Mouse (Mus musculus) G1E (cell line): Measurements from ENCODE around the gene Cga. TPM values are rescaled to one million over a fixed set of nuclear protein-coding genes. Genes with fewer than 3 reads are reported as not detected.

Experiments
- ATAC-seq: 2 replicates; pipeline ENCODE4 v1.8.0; 2016; ENCODE audit warnings: mild to moderate bottlenecking; ENCODE audit not compliant: insufficient number of reproducible peaks, poor library complexity, low FRiP score, severe bottlenecking; ENCODE audit errors: extremely low read depth
- DNase-seq: peaks from one replicate; pipeline ENCODE4 v3.0.0; 2012; ENCODE audit warnings: low spot score
- H3K27me3 ChIP-seq: 2 replicates; pipeline ENCODE4 v1.6.1; 2012; ENCODE audit warnings: mild to moderate bottlenecking, low read length, inconsistent platforms; ENCODE audit not compliant: insufficient read depth
- H3K36me3 ChIP-seq: replicated peaks from 2 replicates; pipeline ENCODE3; 2012; ENCODE audit warnings: mild to moderate bottlenecking, inconsistent platforms
- H3K4me1 ChIP-seq: 2 replicates; pipeline ENCODE4 v1.6.1; 2012; ENCODE audit warnings: low read depth, low read length, inconsistent platforms, mixed read lengths; ENCODE audit not compliant: insufficient read depth
- H3K4me3 ChIP-seq: 2 replicates; pipeline ENCODE4 v1.5.1; 2012; ENCODE audit warnings: low read depth, mild to moderate bottlenecking, inconsistent platforms, low read length, moderate library complexity, mixed read lengths
- H3K9me3 ChIP-seq: replicated peaks from 2 replicates; pipeline ENCODE4 v1.6.1; 2012; ENCODE audit warnings: inconsistent platforms
- CTCF ChIP-seq: IDR thresholded peaks from 2 replicates; pipeline ENCODE4 v1.5.1; 2012; ENCODE audit warnings: low read depth, low read length, inconsistent platforms, mixed read lengths
- GATA1 ChIP-seq: IDR thresholded peaks from 2 replicates; pipeline ENCODE4 v1.6.1; 2012; ENCODE audit warnings: borderline replicate concordance, low read length, inconsistent platforms, mixed read lengths
- GATA2 ChIP-seq: IDR thresholded peaks from 2 replicates; pipeline ENCODE4 v1.6.1; 2012; ENCODE audit warnings: low read depth, low read length, inconsistent platforms, borderline replicate concordance
- POLR2AphosphoS5 ChIP-seq: IDR thresholded peaks from 2 replicates; pipeline ENCODE4 v1.6.1; 2012; ENCODE audit warnings: low read depth, low read length, inconsistent platforms; ENCODE audit not compliant: insufficient replicate concordance
- TAL1 ChIP-seq: conservative IDR thresholded peaks from 2 replicates; pipeline ENCODE4 v1.6.1; 2012; ENCODE audit warnings: low read depth, low read length, inconsistent platforms, mixed read lengths
- polyA plus RNA-seq: library from polyadenylated mRNA; stranded (reverse); fragments of >175 nt; gene quantifications from 2 replicates; pipeline ENCODE4 v1.2.3, GENCODE M21; 2012
- total RNA-seq, 2 experiments: library from RNA; stranded (forward) in 1 of 2; stranded (reverse) in 1 of 2; fragments of 200-1000 nt in 1 of 2; fragments of >200 nt in 1 of 2; fragmentation: Nextera tagmentation in 1 of 2; gene quantifications; 2 replicates each; pipeline ENCODE4 v1.2.3; 2014 to 2017

Cga gene
- total RNA-seq (2014; fragmentation: Nextera tagmentation) (not detected in 2 replicates), total RNA-seq (2017) (not detected in 2 replicates), polyA plus RNA-seq (not detected in 2 replicates)

DNA sequence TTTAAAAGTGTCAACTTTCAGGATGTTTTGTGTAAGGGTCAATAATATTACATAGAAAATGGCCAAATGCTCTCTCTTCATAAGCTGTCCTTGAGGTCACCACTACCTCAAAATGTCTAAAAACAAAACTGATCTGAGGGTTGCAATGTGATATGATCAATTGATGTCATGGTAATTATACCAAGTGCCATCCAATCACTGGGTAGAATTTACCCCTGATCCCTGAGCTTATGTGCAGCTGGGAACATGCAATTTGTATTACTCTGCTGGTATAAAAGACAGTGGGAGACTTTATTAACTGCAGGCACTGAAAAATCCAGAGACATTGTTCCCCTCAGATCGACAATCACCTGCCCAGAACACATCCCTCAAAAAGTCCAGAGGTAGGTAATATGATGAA is at the start of gene Cga:
Gene Cga (plus strand): TSS at position 301 of the 400 bp plus-strand sequence.
- Histone ChIP-seq H3K9me3 (no peaks in the 10 kb centered on the region), H3K36me3 (no peaks in the 10 kb centered on the region), H3K4me3 (no peak within 1 kb of the TSS), H3K27me3 (no peaks in the 10 kb centered on the region), H3K4me1 (peaks cover 34% of the 10 kb centered on the region)
- TF ChIP-seq POLR2AphosphoS5 (no peak), CTCF (no peak), GATA2 (no peak), TAL1 (no peak), GATA1 (no peak)
- DNase-seq (no peak), ATAC-seq (no peak)

- Histone ChIP-seq H3K4me1 (peaks cover 37% of the 10 kb centered on the region), H3K36me3 (peaks cover 55% of the 10 kb centered on the region), H3K4me3 (no peak overlapping the region), H3K27me3 (no peaks in the 10 kb centered on the region), H3K9me3 (no peaks in the 10 kb centered on the region)
- DNase-seq = no peak
- no peak for ATAC-seq
- TF ChIP-seq TAL1 (no peak), CTCF (no peak), GATA1 (no peak), POLR2AphosphoS5 (no peak), GATA2 (no peak)
Measured at GRCm38 (mm10) chr4:34843839-34844238, 49.7 kb upstream of the Cga start.

- no peaks in the 10 kb centered on the region for H3K9me3 ChIP-seq
- no peak for DNase-seq
- peaks cover 37% of the 10 kb centered on the region for H3K4me1 ChIP-seq
- H3K36me3 ChIP-seq = peaks cover 57% of the 10 kb centered on the region
- H3K4me3 ChIP-seq = no peak overlapping the region
- no peak for TF ChIP-seq CTCF
- TF ChIP-seq POLR2AphosphoS5 = no peak
- no peak for TF ChIP-seq GATA1
- no peak for TF ChIP-seq GATA2
- TF ChIP-seq TAL1 = no peak
- H3K27me3 ChIP-seq = no peaks in the 10 kb centered on the region
- no peak for ATAC-seq
Measured at GRCm38 (mm10) chr4:34847679-34848309, 45.8 kb upstream of the Cga start.

DNA sequence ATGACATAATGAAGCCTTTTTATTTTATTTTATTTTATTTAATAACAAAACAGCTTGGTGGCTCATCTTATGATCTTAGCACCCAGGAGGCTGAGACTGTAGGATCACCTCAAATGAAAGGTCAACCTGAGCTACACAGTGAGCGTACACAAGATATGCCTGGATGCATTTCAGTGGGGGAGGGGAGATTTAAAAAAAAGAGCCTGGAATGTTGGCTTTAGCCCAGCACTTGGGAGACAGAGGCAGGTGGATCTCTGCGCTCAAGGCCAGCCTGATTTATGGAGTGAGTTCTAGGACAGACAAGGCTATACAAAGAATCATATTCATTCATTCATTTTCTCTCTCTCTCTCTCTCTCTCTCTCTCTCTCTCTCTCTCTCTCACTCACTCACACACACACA is 43.4 kb upstream of the Cga start:
- TF ChIP-seq TAL1 (no peak), GATA2 (no peak), CTCF (no peak), POLR2AphosphoS5 (no peak), GATA1 (no peak)
- peaks cover 61% of the 10 kb centered on the region for H3K36me3 ChIP-seq

DNA sequence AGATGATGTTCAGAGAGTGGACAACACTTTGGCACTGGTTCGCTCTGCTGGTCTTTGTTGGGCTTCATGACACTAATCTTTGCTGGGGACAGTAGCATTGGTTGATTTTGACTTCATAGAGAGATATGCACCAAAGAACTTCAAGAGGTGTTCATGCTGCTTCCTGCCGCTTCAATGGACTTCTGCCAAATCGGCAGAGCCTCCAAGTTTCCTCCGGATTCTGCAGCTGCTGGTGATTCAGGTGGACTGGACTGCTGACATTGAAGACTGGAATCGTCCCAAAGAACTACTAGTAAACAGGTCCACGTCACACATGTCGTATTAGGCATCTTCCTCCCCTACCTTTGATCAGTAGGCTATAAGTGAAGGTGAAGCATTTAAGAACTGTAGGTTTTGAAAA is 41.5 kb upstream of the Cga start:
- H3K36me3 ChIP-seq = peaks cover 58% of the 10 kb centered on the region
- no peaks in the 10 kb centered on the region for H3K9me3 ChIP-seq
- peaks cover 22% of the 10 kb centered on the region for H3K4me1 ChIP-seq
- no peaks in the 10 kb centered on the region for H3K27me3 ChIP-seq
- no peak overlapping the region for H3K4me3 ChIP-seq
- ATAC-seq (no peak), DNase-seq (no peak)
- TF ChIP-seq GATA1 = no peak

More for the DNA sequence above, 43.4 kb upstream of the Cga start:
- Histone ChIP-seq H3K27me3 (no peaks in the 10 kb centered on the region), H3K9me3 (no peaks in the 10 kb centered on the region), H3K4me1 (peaks cover 27% of the 10 kb centered on the region), H3K4me3 (no peak overlapping the region)
- ATAC-seq = no peak
- no peak for DNase-seq

GRCm38 (mm10) chr4:34855966-34856365 is 37.6 kb upstream of the Cga start:
- Histone ChIP-seq H3K36me3 (peaks cover 51% of the 10 kb centered on the region), H3K27me3 (no peaks in the 10 kb centered on the region), H3K4me3 (no peak overlapping the region), H3K4me1 (peaks cover 27% of the 10 kb centered on the region), H3K9me3 (no peaks in the 10 kb centered on the region)
- ATAC-seq = no peak
- no peak for TF ChIP-seq POLR2AphosphoS5
- no peak for DNase-seq

DNA sequence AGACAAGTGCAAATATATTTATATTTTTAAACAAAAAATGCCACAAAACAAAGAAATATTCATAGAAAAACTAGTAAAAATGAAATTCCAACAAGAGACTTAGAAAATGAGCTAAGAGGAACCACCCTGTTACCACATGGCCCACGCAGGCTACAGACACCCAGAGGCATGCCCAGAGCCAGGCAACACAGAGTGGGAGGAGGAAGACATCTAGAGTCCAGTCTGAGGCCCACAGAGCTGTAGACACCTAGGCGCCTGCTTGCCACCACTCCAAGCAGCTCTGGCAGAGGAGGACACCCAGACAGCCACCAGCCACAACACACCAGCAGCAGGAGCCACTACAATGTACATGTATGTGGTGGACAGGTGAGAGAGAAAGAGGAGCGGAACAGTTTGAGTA is 34.7 kb upstream of the Cga start:
- ATAC-seq (no peak), DNase-seq (no peak)
- peaks cover 28% of the 10 kb centered on the region for H3K4me1 ChIP-seq
- TF ChIP-seq TAL1 = no peak
- no peak for TF ChIP-seq POLR2AphosphoS5
- TF ChIP-seq GATA1 = no peak
- TF ChIP-seq CTCF = no peak
- TF ChIP-seq GATA2 = no peak
- no peaks in the 10 kb centered on the region for H3K27me3 ChIP-seq
- H3K4me3 ChIP-seq = no peak overlapping the region
- no peaks in the 10 kb centered on the region for H3K9me3 ChIP-seq
- peaks cover 53% of the 10 kb centered on the region for H3K36me3 ChIP-seq
